Mouse (Mus musculus): ENCODE results near the gene Gm47996. TPM values are rescaled to one million over a fixed set of nuclear protein-coding genes. Genes with fewer than 3 reads are reported as not detected.

Gm47996 gene
- polyA plus RNA-seq, 1 experiment: 0.61 TPM

DNA sequence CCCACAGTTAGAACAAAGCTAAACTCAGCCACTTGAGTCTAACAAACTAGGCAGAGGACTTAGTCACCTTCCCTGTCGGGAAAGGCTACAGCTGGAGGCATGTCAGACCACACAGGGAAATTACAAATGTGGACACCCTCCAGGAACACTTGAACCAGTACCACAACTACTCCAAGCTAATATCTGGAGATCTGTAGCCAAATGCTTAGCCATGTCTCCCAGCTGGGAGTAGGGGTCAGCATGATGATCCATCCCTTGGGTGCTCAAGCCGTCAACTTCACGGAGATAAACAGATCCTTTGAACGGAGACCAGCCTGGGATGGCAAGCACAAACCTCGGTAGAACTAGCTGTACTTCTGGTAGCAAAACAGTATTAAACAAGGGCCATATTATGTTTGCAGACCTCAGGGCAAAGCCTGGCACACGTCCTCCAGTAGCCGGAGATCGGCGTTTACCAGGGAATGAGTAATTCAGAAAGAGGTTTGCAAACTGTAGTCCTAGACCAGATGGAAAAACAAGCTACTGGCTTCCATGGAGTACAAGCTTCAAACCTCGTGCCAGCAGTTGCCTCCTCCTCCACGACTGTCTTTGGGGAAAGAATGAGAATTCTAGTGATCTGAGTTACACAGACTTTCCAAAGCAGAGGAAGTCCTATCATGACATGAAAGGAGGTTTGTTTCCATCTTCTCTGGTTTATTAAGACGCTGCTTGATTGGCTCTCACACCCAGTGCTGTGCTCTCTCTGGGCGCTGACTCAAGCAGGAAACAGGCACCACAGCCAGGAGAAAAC, 26.4 kb downstream of the Gm47996 start:
- no peaks in the 10 kb centered on the region for H3K36me3 ChIP-seq (ENCODE audit: control insufficient read depth, insufficient read depth, low read length)
- no peak for TF ChIP-seq CTCF (IDR thresholded peaks at IDR 0.05; ENCODE audit: extremely low read depth, insufficient read depth, insufficient read length, insufficient replicate concordance)
- TF ChIP-seq POLR2A (IDR thresholded peaks at IDR 0.05; ENCODE audit: low read depth, low read length): no peak
- no peak overlapping the region for H3K4me3 ChIP-seq (ENCODE audit: extremely low read depth, insufficient read depth, insufficient read length)
- no peak overlapping the region for H3K27ac ChIP-seq (ENCODE audit: insufficient read depth, low read length)
- no peaks in the 10 kb centered on the region for H3K27me3 ChIP-seq (ENCODE audit: control insufficient read depth, insufficient read depth, low read length)
- no peaks in the 10 kb centered on the region for H3K4me1 ChIP-seq (ENCODE audit: control insufficient read depth, insufficient read depth, insufficient read length)
- DNase-seq (ENCODE audit: low read depth in 1 of 2, low spot score in 2 of 2): no peak
- WGBS: 60% methylated on average over 13 of the region's 13 CpGs

DNA sequence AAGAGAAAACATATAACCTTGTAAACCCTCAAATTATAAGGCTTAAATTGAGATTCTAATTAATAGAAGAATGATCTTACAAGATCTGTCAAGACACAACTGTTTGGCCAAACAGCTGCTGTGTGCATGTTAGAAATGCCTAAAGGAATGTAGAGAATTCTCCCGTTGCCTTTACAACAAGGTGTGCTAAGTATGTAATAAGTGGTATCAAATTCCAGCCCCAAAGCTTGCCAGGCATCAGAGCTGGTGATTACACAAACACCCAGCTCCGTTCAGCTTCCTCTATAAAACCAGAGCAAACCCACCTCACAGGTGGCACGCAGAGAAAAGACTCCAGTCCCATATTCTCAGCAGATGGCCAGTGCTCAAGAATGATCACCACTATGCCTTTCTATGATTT, 27.8 kb downstream of the Gm47996 start:
- Histone ChIP-seq H3K36me3 (ENCODE audit: control insufficient read depth, insufficient read depth, low read length) (no peaks in the 10 kb centered on the region), H3K27ac (ENCODE audit: insufficient read depth, low read length) (no peak overlapping the region), H3K27me3 (ENCODE audit: control insufficient read depth, insufficient read depth, low read length) (no peaks in the 10 kb centered on the region), H3K4me1 (ENCODE audit: control insufficient read depth, insufficient read depth, insufficient read length) (no peaks in the 10 kb centered on the region), H3K4me3 (ENCODE audit: extremely low read depth, insufficient read depth, insufficient read length) (no peak overlapping the region)
- 82% methylated on average over 3 of the region's 3 CpGs for WGBS
- DNase-seq (ENCODE audit: low read depth in 1 of 2, low spot score in 2 of 2): no peak
- no peak for TF ChIP-seq CTCF (IDR thresholded peaks at IDR 0.05; ENCODE audit: extremely low read depth, insufficient read depth, insufficient read length, insufficient replicate concordance)
- TF ChIP-seq POLR2A (IDR thresholded peaks at IDR 0.05; ENCODE audit: low read depth, low read length): no peak

DNA sequence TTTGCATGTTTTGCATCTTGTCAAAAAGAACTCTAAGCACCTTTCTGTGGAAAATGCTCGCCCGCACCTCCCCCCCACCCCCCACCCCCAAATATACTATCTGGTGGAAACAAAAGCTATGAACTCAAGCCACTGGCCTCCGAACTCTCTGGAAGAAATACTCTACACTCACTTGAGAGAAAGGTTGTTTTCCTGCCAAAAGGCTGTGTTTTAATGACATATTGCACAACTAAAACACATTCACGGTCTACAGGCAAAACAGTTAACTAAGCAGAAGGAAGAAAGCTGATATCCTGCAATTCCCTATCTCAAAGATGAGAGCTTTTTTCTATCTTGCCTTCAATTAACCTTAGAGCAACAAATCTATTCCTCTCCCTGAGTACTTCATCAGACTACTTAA, 33.4 kb downstream of the Gm47996 start:
- no peaks in the 10 kb centered on the region for H3K4me1 ChIP-seq (ENCODE audit: control insufficient read depth, insufficient read depth, insufficient read length)
- no peak overlapping the region for H3K4me3 ChIP-seq (ENCODE audit: extremely low read depth, insufficient read depth, insufficient read length)
- no peaks in the 10 kb centered on the region for H3K27me3 ChIP-seq (ENCODE audit: control insufficient read depth, insufficient read depth, low read length)
- WGBS: 85% methylated on average over 4 of the region's 4 CpGs
- TF ChIP-seq CTCF (IDR thresholded peaks at IDR 0.05; ENCODE audit: extremely low read depth, insufficient read depth, insufficient read length, insufficient replicate concordance) (no peak), POLR2A (IDR thresholded peaks at IDR 0.05; ENCODE audit: low read depth, low read length) (no peak)
- H3K36me3 ChIP-seq (ENCODE audit: control insufficient read depth, insufficient read depth, low read length): no peaks in the 10 kb centered on the region
- DNase-seq (ENCODE audit: low read depth in 1 of 2, low spot score in 2 of 2): no peak
- H3K27ac ChIP-seq (ENCODE audit: insufficient read depth, low read length): no peak overlapping the region

DNA sequence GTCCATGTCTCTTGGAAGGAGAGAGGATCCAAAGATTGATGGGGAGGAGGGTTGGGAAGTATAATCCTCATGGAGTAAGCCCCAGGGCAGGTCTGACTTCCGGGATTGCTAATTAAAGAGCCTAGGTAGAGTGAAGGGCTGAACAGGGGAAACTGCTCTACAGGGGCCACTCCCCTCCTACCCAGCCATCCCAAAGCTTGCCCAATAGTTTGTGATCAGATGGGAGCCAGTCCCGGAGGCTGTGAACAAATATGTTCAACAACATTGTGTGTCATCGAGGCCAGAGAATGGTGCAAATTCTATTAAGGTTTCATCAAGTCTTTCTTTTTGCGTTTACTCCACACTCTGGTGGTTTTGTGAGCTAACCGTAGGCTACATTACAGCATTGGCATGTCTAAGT, 34.1 kb downstream of the Gm47996 start:
- Histone ChIP-seq H3K36me3 (ENCODE audit: control insufficient read depth, insufficient read depth, low read length) (no peaks in the 10 kb centered on the region), H3K27ac (ENCODE audit: insufficient read depth, low read length) (no peak overlapping the region), H3K4me3 (ENCODE audit: extremely low read depth, insufficient read depth, insufficient read length) (no peak overlapping the region), H3K27me3 (ENCODE audit: control insufficient read depth, insufficient read depth, low read length) (no peaks in the 10 kb centered on the region), H3K4me1 (ENCODE audit: control insufficient read depth, insufficient read depth, insufficient read length) (no peaks in the 10 kb centered on the region)
- no peak for TF ChIP-seq POLR2A (IDR thresholded peaks at IDR 0.05; ENCODE audit: low read depth, low read length)
- TF ChIP-seq CTCF (IDR thresholded peaks at IDR 0.05; ENCODE audit: extremely low read depth, insufficient read depth, insufficient read length, insufficient replicate concordance): no peak
- 92% methylated on average over 5 of the region's 5 CpGs for WGBS
- no peak for DNase-seq (ENCODE audit: low read depth in 1 of 2, low spot score in 2 of 2)

DNA sequence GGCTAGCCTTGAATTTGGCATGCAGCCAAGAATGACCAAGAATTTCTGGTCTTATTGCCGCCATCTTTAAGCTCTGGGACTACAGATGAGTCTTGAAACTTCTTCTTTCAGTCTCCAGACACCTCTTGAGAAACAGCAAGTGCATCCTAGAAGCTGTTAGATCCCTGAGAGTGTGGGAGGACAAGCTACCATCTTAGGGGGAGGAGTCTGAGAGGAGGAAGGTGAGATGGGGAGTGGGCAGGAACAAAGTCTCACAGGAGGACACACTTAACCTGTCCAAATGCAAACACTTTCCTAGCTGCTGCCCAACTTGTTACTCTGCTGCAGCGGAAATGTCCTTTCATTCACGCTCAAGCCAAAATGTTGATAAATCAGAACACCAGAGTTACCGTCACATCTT, 34.8 kb downstream of the Gm47996 start:
- H3K36me3 ChIP-seq (ENCODE audit: control insufficient read depth, insufficient read depth, low read length): no peaks in the 10 kb centered on the region
- H3K27me3 ChIP-seq (ENCODE audit: control insufficient read depth, insufficient read depth, low read length): no peaks in the 10 kb centered on the region
- no peak overlapping the region for H3K4me3 ChIP-seq (ENCODE audit: extremely low read depth, insufficient read depth, insufficient read length)
- TF ChIP-seq CTCF (IDR thresholded peaks at IDR 0.05; ENCODE audit: extremely low read depth, insufficient read depth, insufficient read length, insufficient replicate concordance) (no peak), POLR2A (IDR thresholded peaks at IDR 0.05; ENCODE audit: low read depth, low read length) (no peak)
- H3K27ac ChIP-seq (ENCODE audit: insufficient read depth, low read length): no peak overlapping the region
- DNase-seq (ENCODE audit: low read depth in 1 of 2, low spot score in 2 of 2): no peak
- 85% methylated on average over 4 of the region's 4 CpGs for WGBS
- no peaks in the 10 kb centered on the region for H3K4me1 ChIP-seq (ENCODE audit: control insufficient read depth, insufficient read depth, insufficient read length)

DNA sequence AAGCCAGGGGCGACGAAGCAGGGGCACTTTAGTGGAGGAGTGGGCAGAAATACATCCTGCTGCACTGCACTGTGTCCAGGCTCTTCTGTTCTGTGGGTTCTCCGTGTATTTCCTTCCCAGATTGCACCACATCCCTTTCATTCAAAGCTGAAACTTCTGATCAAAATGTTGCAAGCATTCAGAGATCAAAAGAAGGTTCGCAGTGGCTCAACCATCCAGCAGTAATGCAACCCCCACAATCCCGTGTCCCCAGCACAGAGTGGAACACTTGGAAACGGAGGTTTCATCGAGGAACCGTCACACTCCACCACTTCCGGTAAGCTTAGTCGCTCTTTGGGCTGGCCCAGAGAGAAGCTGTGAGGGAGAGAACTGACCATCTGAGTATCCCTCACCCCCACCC, 35.2 kb downstream of the Gm47996 start:
- Histone ChIP-seq H3K36me3 (ENCODE audit: control insufficient read depth, insufficient read depth, low read length) (no peaks in the 10 kb centered on the region), H3K27ac (ENCODE audit: insufficient read depth, low read length) (no peak overlapping the region), H3K4me3 (ENCODE audit: extremely low read depth, insufficient read depth, insufficient read length) (no peak overlapping the region), H3K4me1 (ENCODE audit: control insufficient read depth, insufficient read depth, insufficient read length) (no peaks in the 10 kb centered on the region), H3K27me3 (ENCODE audit: control insufficient read depth, insufficient read depth, low read length) (no peaks in the 10 kb centered on the region)
- 57% methylated on average over 10 of the region's 10 CpGs for WGBS
- TF ChIP-seq CTCF (IDR thresholded peaks at IDR 0.05; ENCODE audit: extremely low read depth, insufficient read depth, insufficient read length, insufficient replicate concordance) (no peak), POLR2A (IDR thresholded peaks at IDR 0.05; ENCODE audit: low read depth, low read length) (no peak)
- no peak for DNase-seq (ENCODE audit: low read depth in 1 of 2, low spot score in 2 of 2)

DNA sequence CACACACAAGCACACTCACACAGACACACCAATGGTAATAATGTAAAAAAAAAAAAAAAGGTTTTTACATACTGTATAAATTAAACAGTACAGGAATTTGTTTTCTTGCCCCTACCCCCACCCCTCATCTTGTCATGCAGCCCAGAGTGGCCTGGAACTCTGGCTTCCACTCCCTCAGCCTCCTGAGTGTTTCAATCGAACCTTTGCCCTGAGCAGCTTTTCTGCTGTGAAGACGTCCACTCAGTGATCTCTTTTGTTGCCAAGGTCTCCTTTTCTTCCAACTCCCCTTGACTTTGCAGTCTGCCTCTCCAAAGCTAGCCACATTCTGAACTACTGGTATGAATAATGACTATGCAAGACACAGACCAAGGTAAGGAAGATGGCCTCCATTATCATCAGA, 35.9 kb downstream of the Gm47996 start:
- H3K4me3 ChIP-seq (ENCODE audit: extremely low read depth, insufficient read depth, insufficient read length): no peak overlapping the region
- H3K27me3 ChIP-seq (ENCODE audit: control insufficient read depth, insufficient read depth, low read length): no peaks in the 10 kb centered on the region
- no peaks in the 10 kb centered on the region for H3K4me1 ChIP-seq (ENCODE audit: control insufficient read depth, insufficient read depth, insufficient read length)
- no peak for DNase-seq (ENCODE audit: low read depth in 1 of 2, low spot score in 2 of 2)
- no peak overlapping the region for H3K27ac ChIP-seq (ENCODE audit: insufficient read depth, low read length)
- H3K36me3 ChIP-seq (ENCODE audit: control insufficient read depth, insufficient read depth, low read length): no peaks in the 10 kb centered on the region
- 82% methylated on average over 2 of the region's 2 CpGs for WGBS
- no peak for TF ChIP-seq CTCF (IDR thresholded peaks at IDR 0.05; ENCODE audit: extremely low read depth, insufficient read depth, insufficient read length, insufficient replicate concordance)
- no peak for TF ChIP-seq POLR2A (IDR thresholded peaks at IDR 0.05; ENCODE audit: low read depth, low read length)

Data from spleen, adult 2 months (tissue).